16 mouse cellular contexts compared by ENCODE assay signal in genomic region chr4:139578389-139578788, GRCm38 (mm10). TPM values are rescaled to one million over a fixed set of nuclear protein-coding genes. Genes with fewer than 3 reads are reported as not detected.
DNase-seq lines count a peak whose midpoint lies in the region; ATAC-seq and TF ChIP-seq lines count a peak whose summit lies in the region.
"Had no signal": no experiment of that assay in that cellular context is flagged by ENCODE, and none has a peak within 500 bp of the region (broad histone marks: within the 10 kb centered on the region; RNA-seq: fewer than 3 reads in every experiment).

No protein-coding gene starts in this region.

- H3K9me3 ChIP-seq in kidney, embryonic 15.5 days (replicated peaks), result no peaks in the 10 kb centered on the region
- no peaks in the 10 kb centered on the region for H3K9me3 ChIP-seq in liver, embryonic 15.5 days (replicated peaks)
- H3K9me3 ChIP-seq: megakaryocyte, embryonic 14.5 days had no signal

- peaks cover 89% of the 10 kb centered on the region for H3K79me2 ChIP-seq in C2C12 (ENCODE audit: control insufficient read depth, insufficient read depth)

- H3K4me2 ChIP-seq in kidney, embryonic 15.5 days, result peak overlapping the region; percentile 95
- peak overlapping the region; percentile 27; the same call in 1 of the 2 replicates for H3K4me2 ChIP-seq in liver, embryonic 15.5 days

- H3K36me3 ChIP-seq in kidney, embryonic 15.5 days, result no peaks in the 10 kb centered on the region
- peaks cover 8% of the 10 kb centered on the region for H3K36me3 ChIP-seq in C2C12 (ENCODE audit: control insufficient read depth, insufficient read depth)
- H3K36me3 ChIP-seq in liver, embryonic 15.5 days (replicated peaks), result no peaks in the 10 kb centered on the region

- intact Hi-C loops in left cerebral cortex, postnatal 14 days (cut with DNase I), result no loop called here

- no peaks in the 10 kb centered on the region for H3K27me3 ChIP-seq in kidney, embryonic 15.5 days
- H3K27me3 ChIP-seq in C2C12 (ENCODE audit: control insufficient read depth, insufficient read depth, insufficient read length), result no peaks in the 10 kb centered on the region
- peaks cover 67% of the 10 kb centered on the region for H3K27me3 ChIP-seq in liver, embryonic 15.5 days

- H3K4me3 ChIP-seq in kidney, embryonic 15.5 days (replicated peaks), result no peak overlapping the region
- peak overlapping the region; percentile 11 for H3K4me3 ChIP-seq in C2C12 (ENCODE audit: insufficient read depth, poor library complexity, severe bottlenecking)
- H3K4me3 ChIP-seq in liver, embryonic 15.5 days (replicated peaks), result no peak overlapping the region
- H3K4me3 ChIP-seq: megakaryocyte, embryonic 14.5 days had no signal

- peaks cover 76% of the 10 kb centered on the region for H3K79me3 ChIP-seq in C2C12 (ENCODE audit: low read depth)

- TF ChIP-seq CTCF in C2C12 (IDR thresholded peaks at IDR 0.05; ENCODE audit: control insufficient read depth, insufficient read depth, insufficient read length), result no peak

- peak overlapping the region; percentile 19 for H3ac ChIP-seq in C2C12 (ENCODE audit: control insufficient read depth, insufficient read length, low read depth)

- 81% methylated on average over 8 of the region's 8 CpGs for WGBS in kidney, embryonic 15.5 days
- 66% methylated on average over 8 of the region's 8 CpGs for WGBS in liver, embryonic 15.5 days (ENCODE audit: insufficient replicate concordance)

- no peak for ATAC-seq in kidney, embryonic 15.5 days (replicated peaks; ENCODE audit: low FRiP score)
- ATAC-seq in liver, embryonic 15.5 days (ENCODE audit: insufficient read depth), result no peak

- H3K4me1 ChIP-seq in kidney, embryonic 15.5 days, result peaks cover 88% of the 10 kb centered on the region
- peaks cover 65% of the 10 kb centered on the region for H3K4me1 ChIP-seq in liver, embryonic 15.5 days (replicated peaks)

- H3K9ac ChIP-seq in kidney, embryonic 15.5 days, result peak overlapping the region; percentile 7; the same call in 1 of the 2 replicates
- no peak overlapping the region for H3K9ac ChIP-seq in liver, embryonic 15.5 days

- H3K27ac ChIP-seq in kidney, embryonic 15.5 days, result no peak overlapping the region
- H3K27ac ChIP-seq in liver, embryonic 15.5 days (replicated peaks), result 0 out of 2 replicates have a peak overlapping the region, but pooled peaks have one; percentile 70

- DNase-seq in heart, adult 11 months, result peak; percentile 84
- no peak for DNase-seq in heart, adult 8-10 months (ENCODE audit: low spot score)
- no peak for DNase-seq in kidney, postnatal 14 days
- no peak for DNase-seq in left cerebral cortex, postnatal 14 days (ENCODE audit: low spot score in 2 of 2)
- DNase-seq in adrenal gland, postnatal 14 days, result no peak
- DNase-seq: gastrocnemius, postnatal 10 days had no signal

TF ChIP-seq in C2C12, 6 proteins besides CTCF, POLR2A, EP300 and RAD21:
- TF ChIP-seq MAX (IDR thresholded peaks at IDR 0.05) (no peak), MYOD1 (IDR thresholded peaks at IDR 0.05; ENCODE audit: control insufficient read depth, insufficient read length, low read depth) (no peak), FOSL1 (IDR thresholded peaks at IDR 0.05; ENCODE audit: insufficient read depth, low read length, poor library complexity, severe bottlenecking) (no peak), CEBPB (IDR thresholded peaks at IDR 0.05; ENCODE audit: low read depth) (no peak), USF1 (IDR thresholded peaks at IDR 0.05; ENCODE audit: low read depth) (no peak), MYOG (IDR thresholded peaks at IDR 0.05; ENCODE audit: control insufficient read depth, extremely low read depth, insufficient read length) (no peak)

RNA-seq across cellular contexts. Expression of gene Gm21969, which starts 24.6 kb away (rescaled TPM):
- not detected for total RNA-seq in heart, adult 8-10 months (2022)
- polyA plus RNA-seq in kidney, embryonic 15.5 days (2015; fragmentation: Nextera tagmentation; extraction: Ambion mirVana), result not detected in 2 replicates
- 0.01 TPM for polyA plus RNA-seq in C2C12 (2012; fragmentation: generic; extraction: Trizol)
- polyA plus RNA-seq in liver, embryonic 15.5 days (2015; fragmentation: Nextera tagmentation; extraction: Ambion mirVana), result not detected in 2 replicates
- not detected for total RNA-seq in left cerebral cortex, postnatal 14 days (2021)
- not detected in 2 replicates for total RNA-seq in adrenal gland, postnatal 14 days (2021)
- total RNA-seq: gastrocnemius, postnatal 10 days; left cerebral cortex, postnatal 25 days; neutrophil, adult 5-6 weeks had no signal
- polyA plus RNA-seq: brain, embryonic 14.5 days; cortical plate, adult 2 months; large intestine, adult 2 months; testis, adult 2 months had no signal

RNA-seq across cellular contexts. Expression of gene Aldh4a1, which starts 44.3 kb away (rescaled TPM):
- total RNA-seq in heart, adult 8-10 months (2022), result 100 to 1,000 TPM in 2 of 4 experiments, 10 to 100 TPM in 2; 96.8 to 104 (median 101) TPM
- 80.5 and 85.0 TPM in 2 replicates for polyA plus RNA-seq in kidney, embryonic 15.5 days (2015; fragmentation: Nextera tagmentation; extraction: Ambion mirVana)
- 6.7 TPM for polyA plus RNA-seq in C2C12 (2012; fragmentation: generic; extraction: Trizol)
- polyA plus RNA-seq in liver, embryonic 15.5 days (2015; fragmentation: Nextera tagmentation; extraction: Ambion mirVana), result 85.0 and 99.8 TPM in 2 replicates
- total RNA-seq in left cerebral cortex, postnatal 14 days (2021), result 10 to 100 TPM; 17.4 to 18.1 TPM
- total RNA-seq in adrenal gland, postnatal 14 days (2021), result 54.4 and 97.6 TPM in 2 replicates

RNA-seq across cellular contexts. Expression of gene Iffo2, which starts 48.0 kb away (rescaled TPM):
- 1 to 10 TPM; 3.5 to 4.4 (median 4.2) TPM for total RNA-seq in heart, adult 8-10 months (2022)
- 4.3 and 4.8 TPM in 2 replicates for polyA plus RNA-seq in kidney, embryonic 15.5 days (2015; fragmentation: Nextera tagmentation; extraction: Ambion mirVana)
- polyA plus RNA-seq in C2C12 (2012; fragmentation: generic; extraction: Trizol), result 20.0 TPM
- polyA plus RNA-seq in liver, embryonic 15.5 days (2015; fragmentation: Nextera tagmentation; extraction: Ambion mirVana), result 0.69 and 1.1 TPM in 2 replicates
- 10 to 100 TPM; 17.2 to 19.6 TPM for total RNA-seq in left cerebral cortex, postnatal 14 days (2021)
- 14.8 and 15.5 TPM in 2 replicates for total RNA-seq in adrenal gland, postnatal 14 days (2021)
